Mouse (Mus musculus) liver, postnatal 0 days (tissue): ENCODE results near the gene Ift27.

Experiments used
- CTCF ChIP-seq: sonication (generic); IDR thresholded peaks from 2 replicates; pipeline ENCODE4 v1.5.1; 2016; ENCODE audit warnings: antibody characterized with exemption, low read depth
- EP300 ChIP-seq: IDR thresholded peaks from 2 replicates; pipeline ENCODE4 v1.6.1; 2016; ENCODE audit warnings: antibody characterized with exemption, low read depth, mild to moderate bottlenecking

- TF ChIP-seq CTCF (no peak), EP300 (no peak)
Measured at GRCm38 (mm10) chr15:78134606-78135005, 39.3 kb downstream of the Ift27 start.
